Mouse (Mus musculus) MEL (cell line): ENCODE measurements around the gene Abcc8.

ENCODE experiments used
- CTCF ChIP-seq, 3 experiments: IDR thresholded peaks in 2 of 3; conservative IDR thresholded peaks in 1 of 3; 2 replicates each; pipeline ENCODE4 v1.5.1; 2011 to 2012; ENCODE audit warnings: low read length in 3 of 3, low read depth in 2 of 3, mild to moderate bottlenecking in 2 of 3, improper control_type of control experiment in 1 of 3, inconsistent platforms in 1 of 3, mixed read lengths in 1 of 3, moderate library complexity in 1 of 3; ENCODE audit not compliant: control insufficient read depth in 1 of 3, insufficient read depth in 1 of 3, poor library complexity in 1 of 3, severe bottlenecking in 1 of 3
- GATA1 ChIP-seq: IDR thresholded peaks from 2 replicates; pipeline ENCODE4 v1.6.1; 2011; ENCODE audit warnings: low read depth, low read length, improper control_type of control experiment
- MAX ChIP-seq: IDR thresholded peaks from 2 replicates; pipeline ENCODE4 v1.6.1; 2011; ENCODE audit warnings: low read length, improper control_type of control experiment
- MAZ ChIP-seq: IDR thresholded peaks from 2 replicates; pipeline ENCODE4 v1.6.1; 2012; ENCODE audit warnings: low read depth, mild to moderate bottlenecking, inconsistent platforms, low read length, improper control_type of control experiment
- NRF1 ChIP-seq: IDR thresholded peaks from 2 replicates; pipeline ENCODE4 v1.6.1; 2014; ENCODE audit warnings: low read depth, mild to moderate bottlenecking, inconsistent platforms, low read length, improper control_type of control experiment, moderate library complexity; ENCODE audit not compliant: poor library complexity, insufficient read depth, severe bottlenecking
- POLR2A ChIP-seq, 2 experiments: IDR thresholded peaks; 2 replicates each; pipeline ENCODE4 v1.6.1; 2011 to 2012; ENCODE audit warnings: low read length in 2 of 2, mild to moderate bottlenecking in 2 of 2, control low read depth in 1 of 2, improper control_type of control experiment in 1 of 2, low read depth in 1 of 2, moderate library complexity in 1 of 2; ENCODE audit not compliant: control insufficient read depth in 1 of 2, insufficient read depth in 1 of 2, poor library complexity in 1 of 2
- RAD21 ChIP-seq: IDR thresholded peaks from 2 replicates; pipeline ENCODE4 v1.6.1; 2011; ENCODE audit warnings: mild to moderate bottlenecking, low read depth, low read length, improper control_type of control experiment
- RCOR1 ChIP-seq: IDR thresholded peaks from 2 replicates; pipeline ENCODE4 v1.6.1; 2012; ENCODE audit warnings: low read depth, mild to moderate bottlenecking, inconsistent platforms, low read length, improper control_type of control experiment
- TAL1 ChIP-seq: IDR thresholded peaks from 2 replicates; pipeline ENCODE4 v1.6.1; 2012; ENCODE audit warnings: mild to moderate bottlenecking, inconsistent platforms, low read length, moderate library complexity, mixed read lengths
- TBP ChIP-seq: IDR thresholded peaks from 2 replicates; pipeline ENCODE4 v1.8.0; 2011; ENCODE audit warnings: low read depth, low read length, improper control_type of control experiment
- TCF12 ChIP-seq: IDR thresholded peaks from 2 replicates; pipeline ENCODE4 v1.6.1; 2014; ENCODE audit warnings: low read depth, mild to moderate bottlenecking, inconsistent platforms, low read length, improper control_type of control experiment, moderate library complexity
- ZC3H11A ChIP-seq: IDR thresholded peaks from 2 replicates; pipeline ENCODE4 v1.6.1; 2012; ENCODE audit warnings: low read depth, mild to moderate bottlenecking, inconsistent platforms, low read length, improper control_type of control experiment

- TF ChIP-seq TCF12 (no peak), MAX (no peak), POLR2A (IDR thresholded peaks at IDR 0.05; ENCODE audit: control insufficient read depth in 1 of 2, insufficient read depth in 1 of 2, low read depth in 1 of 2, low read length in 2 of 2, poor library complexity in 1 of 2) (no peak), CTCF (IDR thresholded peaks at IDR 0.05 in 2 of 3, conservative IDR thresholded peaks at IDR 0.05 in 1 of 3; ENCODE audit: control insufficient read depth in 1 of 3, insufficient read depth in 1 of 3, low read depth in 2 of 3, low read length in 3 of 3, poor library complexity in 1 of 3, severe bottlenecking in 1 of 3) (peak; percentile 84 to 93 (median 85)), TBP (no peak), ZC3H11A (peak; percentile 63), NRF1 (no peak), RAD21 (peak; percentile 88), TAL1 (peak; percentile 30; the same call in 1 of the 2 replicates), GATA1 (peak; percentile 63), RCOR1 (no peak), MAZ (no peak)
These were observed 83.7 kb downstream of the Abcc8 start for GRCm38 (mm10) chr7:46096136-46096535.
